Mouse (Mus musculus): ENCODE results near the gene Sympk. TPM values are rescaled to one million over a fixed set of nuclear protein-coding genes. Genes with fewer than 3 reads are reported as not detected.

Sympk gene
- polyA plus RNA-seq, 1 experiment from 2014 or later: 26.8 TPM

DNA sequence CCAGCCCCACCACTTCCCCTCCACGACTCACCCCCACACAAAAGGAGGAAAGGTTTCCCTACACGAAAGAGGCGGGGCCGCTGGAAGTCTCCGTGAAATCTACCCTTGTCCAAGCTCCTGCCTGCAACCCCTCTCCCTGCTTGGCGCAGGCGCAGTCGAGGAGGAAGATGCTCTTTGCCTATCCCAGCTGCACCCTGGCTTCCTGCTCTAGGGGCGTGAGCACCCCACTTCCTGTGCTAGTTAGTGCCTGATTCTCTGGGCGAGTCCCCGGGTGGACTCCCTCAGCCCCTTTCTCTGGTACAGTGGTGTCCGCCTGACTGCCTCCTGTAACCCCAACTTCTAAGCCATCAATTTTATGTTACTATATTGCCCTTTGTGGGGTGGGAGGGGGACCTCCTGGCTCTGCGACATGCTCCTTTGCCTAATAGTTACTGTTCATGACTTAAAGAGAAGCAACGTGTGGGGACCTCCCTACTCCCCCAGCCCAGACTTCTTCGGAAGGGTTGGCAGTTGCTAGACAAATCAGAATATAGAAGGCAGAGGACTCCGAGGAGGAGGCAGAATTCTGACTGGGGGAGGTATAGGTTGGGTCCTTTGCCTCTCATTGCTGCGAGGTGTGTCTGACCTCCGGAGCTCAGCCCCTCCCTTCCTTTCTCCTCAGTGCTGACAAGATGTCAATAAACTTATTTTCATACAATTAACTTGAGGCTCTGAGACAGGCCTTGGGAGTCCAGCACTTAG is 22.9 kb upstream of the Sympk start:
- ATAC-seq (ENCODE audit: insufficient read depth): no peak
- DNase-seq: peak; percentile 63
- no peaks in the 10 kb centered on the region for H3K9me3 ChIP-seq (ENCODE audit: low read depth, low read length)
- peaks cover 15% of the 10 kb centered on the region for H3K36me3 ChIP-seq (ENCODE audit: insufficient read depth)
- peak overlapping the region; percentile 61 for H3K4me2 ChIP-seq
- 37% methylated on average over 18 of the region's 18 CpGs for WGBS
- peak overlapping the region; percentile 46 for H3K9ac ChIP-seq
- H3K27me3 ChIP-seq (ENCODE audit: insufficient read depth, low read length): no peaks in the 10 kb centered on the region
- H3K4me3 ChIP-seq (ENCODE audit: low read depth, low read length): peak overlapping the region; percentile 36
- H3K4me1 ChIP-seq (ENCODE audit: insufficient read depth): peaks cover 18% of the 10 kb centered on the region
- no peak for TF ChIP-seq CTCF (IDR thresholded peaks at IDR 0.05; ENCODE audit: low read depth)
- H3K27ac ChIP-seq (ENCODE audit: low read depth): 0 out of 2 replicates have a peak overlapping the region, but pooled peaks have one; percentile 9

DNA sequence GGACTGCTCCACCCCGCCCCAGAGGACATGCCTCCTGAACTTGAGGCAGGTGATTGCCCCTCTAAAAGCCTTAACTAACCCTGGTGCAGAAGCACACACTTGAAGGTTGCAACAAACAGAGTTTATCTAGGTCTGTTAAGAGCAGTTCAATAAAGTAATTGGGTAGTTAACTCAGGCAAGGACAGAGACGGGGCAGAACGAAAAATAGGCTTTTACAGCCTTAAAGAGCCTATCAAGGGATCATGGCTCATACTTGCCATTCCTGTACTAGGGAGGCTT is 22.4 kb upstream of the Sympk start:
- DNase-seq (no peak), ATAC-seq (ENCODE audit: insufficient read depth) (no peak)
- peak overlapping the region; percentile 61; the same call in 1 of the 2 replicates for H3K4me2 ChIP-seq
- H3K27ac ChIP-seq (ENCODE audit: low read depth): peak overlapping the region; percentile 73; the same call in 1 of the 2 replicates
- H3K36me3 ChIP-seq (ENCODE audit: insufficient read depth): peaks cover 17% of the 10 kb centered on the region
- no peaks in the 10 kb centered on the region for H3K9me3 ChIP-seq (ENCODE audit: low read depth, low read length)
- H3K9ac ChIP-seq: no peak overlapping the region
- WGBS: 70% methylated on average over 3 of the region's 3 CpGs
- H3K4me3 ChIP-seq (ENCODE audit: low read depth, low read length): no peak overlapping the region
- H3K27me3 ChIP-seq (ENCODE audit: insufficient read depth, low read length): no peaks in the 10 kb centered on the region
- TF ChIP-seq CTCF (IDR thresholded peaks at IDR 0.05; ENCODE audit: low read depth): no peak
- H3K4me1 ChIP-seq (ENCODE audit: insufficient read depth): peaks cover 19% of the 10 kb centered on the region

DNA sequence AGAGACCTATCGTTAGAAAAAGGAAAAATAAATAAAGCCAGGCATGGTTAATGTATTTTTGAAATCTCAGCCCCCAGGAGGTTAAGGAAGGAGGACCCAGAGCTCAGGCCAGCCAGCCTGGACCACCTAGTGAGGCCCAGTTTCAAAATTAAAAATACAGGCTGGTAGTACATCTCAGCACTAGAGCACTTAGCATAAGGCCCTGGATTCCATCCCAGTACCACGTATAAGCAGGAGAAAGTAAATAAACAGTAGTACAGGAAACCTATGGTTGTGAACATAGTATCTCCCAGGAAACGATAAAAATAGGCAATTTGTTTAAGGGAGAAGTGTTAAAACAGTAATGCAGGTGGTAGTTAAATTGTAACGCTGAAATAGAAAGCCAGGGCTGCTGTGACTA is 22.1 kb upstream of the Sympk start:
- Histone ChIP-seq H3K9ac (peak overlapping the region; percentile 68), H3K27ac (ENCODE audit: low read depth) (peak overlapping the region; percentile 73), H3K9me3 (ENCODE audit: low read depth, low read length) (no peaks in the 10 kb centered on the region), H3K27me3 (ENCODE audit: insufficient read depth, low read length) (no peaks in the 10 kb centered on the region), H3K4me1 (ENCODE audit: insufficient read depth) (peaks cover 19% of the 10 kb centered on the region), H3K4me3 (ENCODE audit: low read depth, low read length) (peak overlapping the region; percentile 40), H3K36me3 (ENCODE audit: insufficient read depth) (peaks cover 20% of the 10 kb centered on the region), H3K4me2 (peak overlapping the region; percentile 75)
- DNase-seq (no peak), ATAC-seq (ENCODE audit: insufficient read depth) (no peak)
- TF ChIP-seq CTCF (IDR thresholded peaks at IDR 0.05; ENCODE audit: low read depth): no peak
- WGBS: 12% methylated on average over 4 of the region's 4 CpGs

DNA sequence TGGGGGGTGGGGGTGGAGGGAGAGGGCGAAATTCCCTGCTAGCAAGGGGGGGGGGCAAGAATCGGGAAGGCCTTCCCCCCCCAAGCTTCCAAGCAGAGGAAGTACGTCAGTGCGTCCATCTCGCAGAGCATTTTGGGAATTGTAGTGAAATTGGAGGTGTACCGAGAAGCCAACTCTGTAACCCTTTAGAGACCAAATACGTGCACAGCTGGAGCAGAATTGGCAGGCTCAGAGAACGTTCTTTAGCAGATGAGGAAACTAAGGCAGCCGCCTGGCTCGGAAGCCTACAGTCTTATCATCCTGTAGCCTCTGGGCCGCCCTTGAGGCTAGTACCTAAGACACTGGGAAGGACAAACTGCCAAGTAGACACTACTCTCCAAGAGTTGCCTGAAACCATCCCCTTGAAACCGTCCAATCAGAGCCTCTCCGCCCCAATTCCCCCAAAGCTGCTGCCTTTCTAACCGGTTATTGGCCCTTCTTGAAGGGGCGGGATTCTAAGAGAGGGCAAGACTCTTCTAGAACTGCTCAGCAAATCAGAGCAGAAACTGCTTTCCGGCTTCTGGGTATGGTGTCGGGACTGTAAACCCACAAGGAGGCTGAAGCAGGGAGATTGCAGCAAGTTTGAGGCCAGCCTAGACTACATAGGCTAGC is 21.2 kb upstream of the Sympk start:
- Histone ChIP-seq H3K4me2 (peak overlapping the region; percentile 75), H3K4me1 (ENCODE audit: insufficient read depth) (peaks cover 19% of the 10 kb centered on the region), H3K9me3 (ENCODE audit: low read depth, low read length) (no peaks in the 10 kb centered on the region), H3K4me3 (ENCODE audit: low read depth, low read length) (peak overlapping the region; percentile 40), H3K27ac (ENCODE audit: low read depth) (peak overlapping the region; percentile 73), H3K36me3 (ENCODE audit: insufficient read depth) (peaks cover 22% of the 10 kb centered on the region), H3K9ac (peak overlapping the region; percentile 68), H3K27me3 (ENCODE audit: insufficient read depth, low read length) (no peaks in the 10 kb centered on the region)
- ATAC-seq (ENCODE audit: insufficient read depth) (peak; percentile 51), DNase-seq (peak; percentile 96)
- WGBS: 3% methylated on average over 17 of the region's 17 CpGs
- TF ChIP-seq CTCF (IDR thresholded peaks at IDR 0.05; ENCODE audit: low read depth): no peak

DNA sequence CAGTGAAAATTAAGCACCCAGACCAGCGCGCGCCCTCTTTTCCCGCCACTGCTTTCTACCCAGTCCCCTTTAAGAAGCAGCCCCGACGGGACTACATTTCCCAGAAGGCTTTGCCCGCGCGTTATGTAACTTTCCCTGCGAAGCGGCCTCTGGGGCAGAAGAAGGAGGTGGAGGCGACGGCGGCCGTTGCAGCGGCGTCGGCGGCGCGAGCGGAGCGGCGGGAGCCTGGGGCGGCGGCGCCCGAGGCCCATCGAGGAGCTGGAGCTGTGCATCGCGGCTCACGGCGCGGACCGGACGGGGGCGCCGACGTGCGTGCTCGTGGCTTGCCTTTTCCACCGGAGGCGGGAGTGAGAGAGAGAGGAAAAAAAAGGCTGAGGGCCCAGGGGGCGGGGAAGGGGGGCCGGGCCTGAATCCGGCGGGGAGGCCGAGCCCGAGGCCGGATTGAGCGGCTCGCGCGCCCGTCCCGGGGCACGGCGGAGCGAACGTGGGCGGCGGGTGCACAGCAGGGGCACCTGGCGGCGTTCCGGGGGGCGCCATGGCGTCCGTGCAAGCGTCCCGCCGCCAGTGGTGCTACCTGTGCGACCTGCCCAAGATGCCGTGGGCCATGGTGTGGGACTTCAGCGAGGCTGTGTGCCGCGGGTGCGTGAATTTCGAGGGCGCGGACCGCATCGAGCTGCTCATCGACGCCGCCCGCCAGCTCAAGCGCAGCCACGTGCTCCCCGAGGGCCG is 20.1 kb upstream of the Sympk start, which contains the start of gene Irf2bp1:
Gene Irf2bp1, plus strand, starts transcription at position 143 of the 729 bp plus-strand sequence.
- peak within 1 kb of the TSS; percentile 89 for H3K4me3 ChIP-seq (ENCODE audit: low read depth, low read length)
- peaks cover 22% of the 10 kb centered on the region for H3K36me3 ChIP-seq (ENCODE audit: insufficient read depth)
- WGBS: under 1% methylated on average over 89 of the region's 90 CpGs
- peak within 1 kb of the TSS; percentile 98 for H3K4me2 ChIP-seq
- ATAC-seq (ENCODE audit: insufficient read depth): peak; percentile 67
- peak within 1 kb of the TSS; percentile 86 for H3K9ac ChIP-seq
- H3K4me1 ChIP-seq (ENCODE audit: insufficient read depth): peaks cover 19% of the 10 kb centered on the region
- no peak for TF ChIP-seq CTCF (IDR thresholded peaks at IDR 0.05; ENCODE audit: low read depth)
- no peaks in the 10 kb centered on the region for H3K9me3 ChIP-seq (ENCODE audit: low read depth, low read length)
- H3K27ac ChIP-seq (ENCODE audit: low read depth): peak within 1 kb of the TSS; percentile 94
- H3K27me3 ChIP-seq (ENCODE audit: insufficient read depth, low read length): no peaks in the 10 kb centered on the region
- peak; percentile 98 for DNase-seq

DNA sequence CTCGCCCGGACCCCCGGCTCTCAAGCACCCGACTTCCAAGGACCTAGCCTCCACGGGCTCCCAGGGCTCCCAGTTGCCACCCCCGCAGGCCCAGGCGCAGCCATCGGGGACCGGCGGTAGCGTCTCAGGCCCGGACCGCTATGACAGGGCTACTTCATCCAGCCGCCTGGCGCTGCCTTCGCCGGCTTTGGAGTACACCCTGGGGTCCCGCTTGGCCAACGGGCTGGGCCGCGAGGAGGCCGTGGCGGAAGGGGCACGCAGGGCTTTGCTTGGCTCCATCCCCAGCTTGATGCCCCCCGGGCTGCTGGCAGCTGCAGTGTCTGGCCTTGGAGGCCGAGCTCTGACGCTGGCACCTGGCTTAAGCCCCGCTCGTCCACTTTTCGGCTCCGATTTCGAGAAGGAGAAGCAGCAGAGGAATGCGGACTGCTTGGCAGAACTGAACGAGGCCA is 19.5 kb upstream of the Sympk start:
- WGBS: 5% methylated on average over 34 of the region's 34 CpGs
- no peaks in the 10 kb centered on the region for H3K27me3 ChIP-seq (ENCODE audit: insufficient read depth, low read length)
- peak overlapping the region; percentile 86 for H3K9ac ChIP-seq
- peak overlapping the region; percentile 89 for H3K4me3 ChIP-seq (ENCODE audit: low read depth, low read length)
- DNase-seq: peak; percentile 33
- peak; percentile 0; the same call in 1 of the 2 replicates for ATAC-seq (ENCODE audit: insufficient read depth)
- H3K9me3 ChIP-seq (ENCODE audit: low read depth, low read length): no peaks in the 10 kb centered on the region
- peak overlapping the region; percentile 94; the same call in 1 of the 2 replicates for H3K27ac ChIP-seq (ENCODE audit: low read depth)
- no peak for TF ChIP-seq CTCF (IDR thresholded peaks at IDR 0.05; ENCODE audit: low read depth)
- peaks cover 19% of the 10 kb centered on the region for H3K4me1 ChIP-seq (ENCODE audit: insufficient read depth)
- peak overlapping the region; percentile 98 for H3K4me2 ChIP-seq
- peaks cover 22% of the 10 kb centered on the region for H3K36me3 ChIP-seq (ENCODE audit: insufficient read depth)
